Mouse (Mus musculus): ENCODE data around the gene Ccdc71. TPM values are rescaled to one million over a fixed set of nuclear protein-coding genes. Genes with fewer than 3 reads are reported as not detected.

The Ccdc71 gene
- total and polyA plus RNA-seq, 2 experiments from 2014 or later, result 39.8 to 56.8 TPM

- ATAC-seq (ENCODE audit: low FRiP score), result peak; percentile 35
- Histone ChIP-seq H3K9me3 (ENCODE audit: low read length) (no peaks in the 10 kb centered on the region), H3K4me2 (ENCODE audit: low read depth, low read length, poor library complexity, severe bottlenecking) (peak overlapping the region; percentile 73), H3K36me3 (ENCODE audit: insufficient read depth, low read length) (peaks cover 17% of the 10 kb centered on the region), H3K4me1 (ENCODE audit: insufficient read depth, low read length) (peaks cover 29% of the 10 kb centered on the region), H3K9ac (replicated peaks; ENCODE audit: low read length, poor library complexity, severe bottlenecking) (peak overlapping the region; percentile 29), H3K27me3 (ENCODE audit: insufficient read depth, low read length) (no peaks in the 10 kb centered on the region), H3K4me3 (ENCODE audit: low read depth, low read length) (peak overlapping the region; percentile 75), H3K27ac (ENCODE audit: low read depth, low read length) (peak overlapping the region; percentile 82)
- peak; percentile 76 for DNase-seq (ENCODE audit: low spot score)
- peak; percentile 8; the same call in 1 of the 2 replicates for TF ChIP-seq CTCF (IDR thresholded peaks at IDR 0.05)
- WGBS, result 37% methylated on average over 21 of the region's 21 CpGs
Observed at GRCm38 (mm10) chr9:108450292-108451169, 9.8 kb upstream of the Ccdc71 start.

- Histone ChIP-seq H3K9ac (replicated peaks; ENCODE audit: low read length, poor library complexity, severe bottlenecking) (peak overlapping the region; percentile 29), H3K27ac (ENCODE audit: low read depth, low read length) (peak overlapping the region; percentile 82), H3K36me3 (ENCODE audit: insufficient read depth, low read length) (peaks cover 17% of the 10 kb centered on the region), H3K9me3 (ENCODE audit: low read length) (no peaks in the 10 kb centered on the region), H3K4me1 (ENCODE audit: insufficient read depth, low read length) (peaks cover 29% of the 10 kb centered on the region), H3K4me2 (ENCODE audit: low read depth, low read length, poor library complexity, severe bottlenecking) (peak overlapping the region; percentile 73), H3K27me3 (ENCODE audit: insufficient read depth, low read length) (no peaks in the 10 kb centered on the region), H3K4me3 (ENCODE audit: low read depth, low read length) (peak overlapping the region; percentile 75)
- DNase-seq (ENCODE audit: low spot score) (no peak), ATAC-seq (ENCODE audit: low FRiP score) (no peak)
- TF ChIP-seq CTCF (IDR thresholded peaks at IDR 0.05), result no peak
- WGBS, result 67% methylated on average over 6 of the region's 6 CpGs
Observed at GRCm38 (mm10) chr9:108451170-108451493, 9.2 kb upstream of the Ccdc71 start.

GRCm38 (mm10) chr9:108451519-108452160 lies 8.7 kb upstream of the Ccdc71 start:
- no peaks in the 10 kb centered on the region for H3K9me3 ChIP-seq (ENCODE audit: low read length)
- no peak for DNase-seq (ENCODE audit: low spot score)
- peak overlapping the region; percentile 75 for H3K4me3 ChIP-seq (ENCODE audit: low read depth, low read length)
- WGBS, result 44% methylated on average over 6 of the region's 6 CpGs
- H3K27me3 ChIP-seq (ENCODE audit: insufficient read depth, low read length), result no peaks in the 10 kb centered on the region
- peaks cover 29% of the 10 kb centered on the region for H3K4me1 ChIP-seq (ENCODE audit: insufficient read depth, low read length)
- ATAC-seq (ENCODE audit: low FRiP score), result no peak
- H3K4me2 ChIP-seq (ENCODE audit: low read depth, low read length, poor library complexity, severe bottlenecking), result peak overlapping the region; percentile 73
- H3K36me3 ChIP-seq (ENCODE audit: insufficient read depth, low read length), result peaks cover 17% of the 10 kb centered on the region
- peak overlapping the region; percentile 82 for H3K27ac ChIP-seq (ENCODE audit: low read depth, low read length)
- TF ChIP-seq CTCF (IDR thresholded peaks at IDR 0.05), result no peak
- peak overlapping the region; percentile 90 for H3K9ac ChIP-seq (replicated peaks; ENCODE audit: low read length, poor library complexity, severe bottlenecking)

- Histone ChIP-seq H3K27me3 (ENCODE audit: insufficient read depth, low read length) (no peaks in the 10 kb centered on the region), H3K4me1 (ENCODE audit: insufficient read depth, low read length) (peaks cover 29% of the 10 kb centered on the region)
- WGBS, result under 1% methylated on average over 39 of the region's 40 CpGs
Observed at GRCm38 (mm10) chr9:108452291-108452906, 7.9 kb upstream of the Ccdc71 start.

GRCm38 (mm10) chr9:108452911-108453310 lies 7.4 kb upstream of the Ccdc71 start:
- H3K27me3 ChIP-seq (ENCODE audit: insufficient read depth, low read length), result no peaks in the 10 kb centered on the region
- ATAC-seq (ENCODE audit: low FRiP score) (peak; percentile 36), DNase-seq (ENCODE audit: low spot score) (no peak)
- H3K4me1 ChIP-seq (ENCODE audit: insufficient read depth, low read length), result peaks cover 29% of the 10 kb centered on the region
- whole genome bisulfite sequencing, result 27% methylated on average over 6 of the region's 6 CpGs
- no peak for TF ChIP-seq CTCF (IDR thresholded peaks at IDR 0.05)
- H3K4me2 ChIP-seq (ENCODE audit: low read depth, low read length, poor library complexity, severe bottlenecking), result peak overlapping the region; percentile 73
- peaks cover 12% of the 10 kb centered on the region for H3K36me3 ChIP-seq (ENCODE audit: insufficient read depth, low read length)
- H3K9me3 ChIP-seq (ENCODE audit: low read length), result no peaks in the 10 kb centered on the region
- H3K4me3 ChIP-seq (ENCODE audit: low read depth, low read length), result peak overlapping the region; percentile 75
- peak overlapping the region; percentile 90 for H3K9ac ChIP-seq (replicated peaks; ENCODE audit: low read length, poor library complexity, severe bottlenecking)
- H3K27ac ChIP-seq (ENCODE audit: low read depth, low read length), result peak overlapping the region; percentile 82

More at GRCm38 (mm10) chr9:108452291-108452906, 7.9 kb upstream of the Ccdc71 start:
- ATAC-seq (ENCODE audit: low FRiP score), result peak; percentile 86
- Histone ChIP-seq H3K36me3 (ENCODE audit: insufficient read depth, low read length) (peaks cover 17% of the 10 kb centered on the region), H3K9ac (replicated peaks; ENCODE audit: low read length, poor library complexity, severe bottlenecking) (peak overlapping the region; percentile 90), H3K4me2 (ENCODE audit: low read depth, low read length, poor library complexity, severe bottlenecking) (peak overlapping the region; percentile 73), H3K27ac (ENCODE audit: low read depth, low read length) (peak overlapping the region; percentile 82), H3K9me3 (ENCODE audit: low read length) (no peaks in the 10 kb centered on the region), H3K4me3 (ENCODE audit: low read depth, low read length) (peak overlapping the region; percentile 75)
- DNase-seq (ENCODE audit: low spot score), result peak; percentile 94
- TF ChIP-seq CTCF (IDR thresholded peaks at IDR 0.05), result peak; percentile 93

All from midbrain, postnatal 0 days (tissue).